Mouse (Mus musculus): ENCODE data around the gene Tbc1d9.

Tbc1d9 gene

DNA sequence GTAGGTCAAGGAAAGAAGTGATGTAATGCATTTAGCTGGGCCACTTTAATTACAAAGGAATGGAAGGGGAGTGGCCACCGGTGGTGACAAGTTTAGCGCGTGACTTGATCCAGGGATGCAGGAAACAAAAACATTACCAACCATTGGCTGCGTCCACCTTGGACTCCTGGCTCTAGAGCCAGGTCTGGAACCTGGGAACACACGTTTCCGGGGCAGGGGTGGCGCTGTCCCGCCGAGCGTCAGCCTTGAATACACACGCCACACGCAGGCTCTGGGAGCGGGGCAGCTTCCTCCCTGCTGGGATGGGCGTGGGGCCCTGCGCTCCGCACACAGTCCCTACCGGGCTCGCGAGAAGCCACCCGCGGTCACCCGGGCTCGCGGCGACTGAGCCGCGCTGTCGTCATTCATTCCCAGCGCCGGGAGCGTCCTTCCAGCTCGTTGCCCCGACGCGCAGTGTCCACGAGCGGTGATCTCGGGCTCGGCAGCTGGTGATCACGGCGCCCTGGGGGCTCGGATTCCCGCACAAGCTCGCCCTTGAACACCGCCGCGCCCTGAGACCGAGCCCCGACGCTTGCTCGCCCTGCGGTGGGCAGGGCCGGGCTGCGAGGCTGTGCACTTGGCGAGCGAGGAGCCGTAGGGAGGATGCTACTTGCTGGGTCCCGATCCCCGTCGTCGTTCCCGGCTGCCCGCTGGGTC lies at the start of gene Tbc1d9:
Tbc1d9 (plus strand) TSS at position 118 of the 696 bp plus-strand sequence.
- peak; percentile 19 for DNase-seq

DNA sequence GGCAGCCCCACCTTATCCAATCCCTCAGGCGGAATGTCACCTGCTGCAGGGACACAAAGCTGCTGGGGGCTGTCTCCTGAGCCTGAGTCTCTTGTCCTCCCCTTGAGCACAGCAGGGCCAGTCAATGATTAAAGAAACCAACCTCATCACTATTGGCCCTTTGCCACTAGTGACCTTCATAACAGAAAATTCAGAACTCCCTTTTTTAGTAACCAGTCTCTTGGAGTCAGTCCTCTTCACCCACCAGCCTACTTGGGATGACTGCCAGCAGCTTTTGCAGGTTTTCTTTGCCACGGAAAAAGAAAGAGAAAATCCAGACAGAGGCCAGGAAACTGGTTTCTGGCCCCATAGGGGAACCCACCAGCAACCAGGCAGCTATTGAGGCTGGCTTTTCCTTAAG lies 30.1 kb upstream of the Tbc1d9 start:
- DNase-seq = no peak

- no peak for DNase-seq
These were observed 25.1 kb upstream of the Tbc1d9 start for GRCm38 (mm10) chr8:83140068-83140467.

DNA sequence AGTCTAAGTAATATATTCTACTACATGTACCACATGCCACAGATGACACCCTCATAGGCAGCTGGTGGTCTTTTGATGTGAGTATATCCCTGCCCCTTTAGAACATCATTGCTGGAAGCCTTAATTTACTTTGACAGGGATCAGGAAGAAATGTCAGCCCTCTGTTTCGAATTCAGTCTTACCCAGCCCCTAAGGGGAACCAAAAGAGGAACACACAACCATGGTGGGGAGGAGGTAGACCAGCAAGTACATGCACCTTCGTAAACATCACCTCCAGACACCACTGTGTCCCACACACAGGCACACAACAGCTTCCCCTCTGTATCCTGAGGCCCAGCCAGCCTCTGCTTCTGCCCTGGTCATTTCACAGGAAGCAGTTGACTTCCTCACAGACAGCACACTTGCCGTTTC lies 24.4 kb upstream of the Tbc1d9 start:
- no peak for DNase-seq

DNA sequence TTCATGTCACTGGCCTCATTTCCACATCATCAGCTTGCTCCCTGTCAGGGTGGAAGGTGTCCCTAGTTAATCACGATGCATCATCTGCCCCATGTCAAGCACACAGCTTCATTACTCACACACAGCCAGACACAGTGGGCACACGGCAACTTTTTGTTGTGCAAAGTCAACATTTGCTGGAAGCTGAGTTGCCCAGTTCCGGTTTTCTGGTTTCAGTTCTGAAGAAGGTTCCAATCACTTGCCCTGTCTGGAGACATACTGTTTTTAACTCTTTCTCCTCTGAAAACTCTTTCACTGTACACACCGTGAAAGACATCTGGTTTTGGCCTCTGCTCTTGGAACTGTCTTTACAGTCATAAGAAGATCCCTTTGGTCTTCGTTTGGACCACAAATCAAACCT lies 23.8 kb upstream of the Tbc1d9 start:
- DNase-seq = no peak

GRCm38 (mm10) chr8:83144601-83145000 lies 20.6 kb upstream of the Tbc1d9 start:
- no peak for DNase-seq

GRCm38 (mm10) chr8:83145421-83145820 lies 19.7 kb upstream of the Tbc1d9 start:
- no peak for DNase-seq

DNA sequence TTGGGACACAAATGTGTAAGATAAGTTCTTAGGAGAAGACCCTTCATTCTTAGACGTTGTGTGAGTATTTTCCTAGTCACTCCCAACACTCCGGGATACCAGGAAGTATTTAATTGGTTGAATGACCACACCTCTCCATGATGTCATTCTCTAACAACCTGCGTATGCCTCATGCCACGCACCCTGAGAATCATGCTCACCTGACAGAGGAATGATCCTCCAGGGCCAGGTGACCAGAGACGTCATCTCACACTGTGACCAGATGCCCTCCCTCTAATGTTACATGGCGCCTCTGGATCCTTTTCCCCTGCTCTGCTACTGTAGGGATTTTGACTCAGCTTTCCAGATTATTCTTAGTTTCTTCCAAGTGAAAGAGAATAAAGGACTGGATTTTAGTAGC lies 16.0 kb upstream of the Tbc1d9 start:
- no peak for DNase-seq

DNA sequence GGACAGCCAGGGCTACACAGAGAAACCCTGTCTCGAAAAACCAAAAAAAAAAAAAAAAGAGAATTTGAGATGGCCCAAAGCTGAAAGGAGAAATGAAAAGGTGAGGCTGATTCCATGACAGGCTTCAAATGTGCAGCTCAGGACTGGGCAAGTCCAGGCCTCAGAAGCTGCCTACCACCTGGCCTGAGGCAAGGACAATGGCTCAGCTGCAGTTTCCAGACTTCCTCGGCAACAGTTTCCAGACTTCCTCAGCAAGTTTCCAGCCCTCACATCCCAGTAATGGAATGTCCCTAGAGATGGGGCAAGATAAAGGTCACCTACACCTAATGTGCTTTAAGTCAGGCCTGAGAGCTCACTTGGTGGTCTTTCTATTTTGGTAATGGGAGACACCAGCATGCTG lies 13.1 kb upstream of the Tbc1d9 start:
- DNase-seq = no peak

- DNase-seq = no peak
These were observed 12.7 kb upstream of the Tbc1d9 start for GRCm38 (mm10) chr8:83152470-83152869.

DNA sequence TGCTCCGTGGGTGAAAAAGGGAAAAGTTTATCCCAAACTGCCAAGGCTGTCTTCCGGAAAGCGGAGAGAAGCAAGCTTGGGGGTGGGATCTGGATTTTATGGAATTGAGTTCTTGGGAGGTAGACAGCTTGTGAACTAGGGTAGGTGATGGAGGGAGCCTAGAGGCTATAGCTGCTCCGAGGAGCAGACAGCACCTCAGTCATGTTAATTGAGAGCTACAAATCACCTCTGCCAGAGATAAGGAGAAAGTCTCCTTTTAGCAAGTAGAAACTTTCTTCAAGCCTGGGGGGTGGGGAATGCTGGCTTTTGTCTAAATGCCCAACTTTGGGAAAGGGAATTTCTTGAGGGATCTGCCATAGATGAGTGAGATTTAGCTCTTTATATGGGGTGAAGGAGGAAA lies 10.0 kb upstream of the Tbc1d9 start:
- DNase-seq = no peak

- no peak for DNase-seq
These were observed 6.2 kb upstream of the Tbc1d9 start for GRCm38 (mm10) chr8:83158971-83159370.

DNA sequence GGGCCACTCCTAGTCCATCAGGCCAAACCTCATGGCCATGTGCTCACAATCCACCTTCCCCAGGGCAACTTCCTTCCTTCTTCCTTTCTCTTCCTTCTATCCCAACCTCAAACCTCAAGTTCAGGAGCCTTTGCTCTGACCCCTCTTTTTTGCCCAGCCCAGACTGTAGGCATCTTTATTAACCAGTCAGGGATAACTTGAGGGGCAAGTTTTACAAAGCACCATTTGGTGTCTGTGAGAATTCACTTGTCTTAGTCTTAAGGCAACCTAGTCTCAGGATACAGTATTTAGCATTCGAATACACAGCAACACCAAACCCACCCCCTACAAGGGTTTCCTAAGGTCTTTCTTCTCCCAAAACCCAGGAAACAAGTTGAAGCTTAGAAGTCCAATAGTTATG lies 5.5 kb upstream of the Tbc1d9 start:
- no peak for DNase-seq

DNA sequence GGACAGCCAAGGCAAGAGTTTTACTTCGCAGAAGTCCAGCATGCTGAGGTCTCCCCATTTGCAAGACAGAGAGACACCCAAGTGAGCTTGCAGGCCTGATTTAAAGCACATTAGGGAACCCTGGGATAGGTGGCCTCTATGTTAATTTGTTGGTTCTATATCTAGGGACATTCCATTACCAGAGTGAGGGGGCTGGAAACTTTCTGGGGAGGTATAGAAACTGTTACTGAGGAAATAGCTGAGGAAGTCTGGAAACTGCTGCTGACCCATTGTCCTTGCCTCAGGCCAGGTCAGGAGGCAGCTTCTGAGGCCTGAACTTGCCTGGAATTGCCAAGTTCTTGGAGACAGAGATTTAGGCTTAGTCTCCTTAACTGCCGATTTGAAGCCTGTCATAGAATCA lies 4.5 kb upstream of the Tbc1d9 start:
- DNase-seq = no peak

- no peak for DNase-seq
These were observed 1.0 kb downstream of the Tbc1d9 start, which contains the start of gene Gm10645 for GRCm38 (mm10) chr8:83165931-83166867. TSS of gene Gm10645 (minus strand) at chr8:83166170.

- DNase-seq = no peak
These were observed 2.8 kb downstream of the Tbc1d9 start for GRCm38 (mm10) chr8:83167932-83168331.

DNA sequence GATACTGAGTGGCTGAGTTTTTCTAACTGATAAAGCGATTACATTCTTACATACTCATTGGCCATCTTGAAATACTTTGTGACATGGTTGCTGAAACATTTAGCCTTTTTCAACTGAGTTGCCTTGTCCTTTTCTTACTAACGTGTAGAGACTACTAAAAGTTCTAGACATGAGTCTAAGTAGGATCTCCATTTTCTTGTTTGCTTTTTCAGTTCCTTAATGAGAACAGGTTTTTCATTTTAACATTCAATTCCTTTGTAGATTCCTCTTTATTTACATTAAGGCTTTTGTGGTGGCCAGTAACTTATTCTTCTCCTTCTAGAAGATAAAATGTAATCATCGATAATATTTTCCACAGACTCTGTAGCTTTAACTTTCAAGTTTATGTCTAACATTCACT lies 4.0 kb downstream of the Tbc1d9 start:
- no peak for DNase-seq

- DNase-seq = no peak
These were observed 4.6 kb downstream of the Tbc1d9 start for GRCm38 (mm10) chr8:83169709-83170108.

GRCm38 (mm10) chr8:83170894-83171293 lies 5.7 kb downstream of the Tbc1d9 start:
- DNase-seq = no peak

- no peak for DNase-seq
These were observed 10.5 kb downstream of the Tbc1d9 start for GRCm38 (mm10) chr8:83175680-83176079.

DNA sequence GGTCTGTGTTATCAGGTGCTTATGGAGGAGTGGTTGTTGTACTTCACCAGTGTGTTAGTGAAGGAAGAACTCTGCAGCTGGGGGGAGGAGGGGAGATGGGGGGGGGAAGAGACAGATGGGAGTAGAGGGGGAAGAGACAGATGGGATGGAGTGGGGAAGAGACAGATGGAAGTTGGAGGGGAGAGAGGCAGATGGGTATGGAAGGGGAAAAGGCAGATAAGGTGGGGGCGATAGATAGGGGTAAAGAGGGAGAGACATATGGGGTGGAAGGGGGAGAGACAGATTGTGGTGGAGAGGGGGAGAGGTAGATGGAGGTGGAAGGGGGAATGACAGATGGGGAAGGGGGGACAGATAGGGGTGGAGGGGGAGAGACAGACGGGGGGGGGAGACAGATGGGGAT lies 11.6 kb downstream of the Tbc1d9 start:
- no peak for DNase-seq

GRCm38 (mm10) chr8:83177317-83178195 lies 12.4 kb downstream of the Tbc1d9 start:
- DNase-seq = no peak

GRCm38 (mm10) chr8:83178228-83178742 lies 13.1 kb downstream of the Tbc1d9 start:
- DNase-seq = no peak
